Mouse (Mus musculus) intestine, postnatal 0 days (tissue): Measurements from ENCODE around the gene Raver1. TPM values are rescaled to one million over a fixed set of nuclear protein-coding genes. Genes with fewer than 3 reads are reported as not detected.

Experiments used
- ATAC-seq: fragments of 200-750 bp; cut with Nextera tagmentation; 2 replicates; pipeline ENCODE4 v1.8.0; 2017; ENCODE audit warnings: mild to moderate bottlenecking, moderate TSS enrichment, moderate library complexity
- H3K27ac ChIP-seq: fragments of 300-500 bp; sonication (generic); 2 replicates; pipeline ENCODE4 v1.5.1; 2014; ENCODE audit warnings: mild to moderate bottlenecking, low read depth, low read length, moderate library complexity
- H3K27me3 ChIP-seq: fragments of 300-500 bp; sonication (generic); replicated peaks from 2 replicates; pipeline ENCODE4 v1.6.1; 2014; ENCODE audit warnings: low read length, mixed read lengths; ENCODE audit not compliant: control insufficient read depth, insufficient read depth
- H3K36me3 ChIP-seq: fragments of 300-500 bp; sonication (generic); 2 replicates; pipeline ENCODE4 v1.6.1; 2014; ENCODE audit warnings: mild to moderate bottlenecking, moderate library complexity; ENCODE audit not compliant: control insufficient read depth, insufficient read depth
- H3K4me1 ChIP-seq: fragments of 300-500 bp; sonication (generic); replicated peaks from 2 replicates; pipeline ENCODE4 v1.6.1; 2014; ENCODE audit warnings: antibody characterized with exemption, low read length, mixed read lengths; ENCODE audit not compliant: control insufficient read depth, insufficient read depth
- H3K4me2 ChIP-seq: fragments of 300-500 bp; sonication (generic); replicated peaks from 2 replicates; pipeline ENCODE4 v1.6.1; 2014; ENCODE audit warnings: low read depth, mild to moderate bottlenecking, moderate library complexity
- H3K4me3 ChIP-seq: fragments of 300-500 bp; sonication (generic); 2 replicates; pipeline ENCODE4 v1.5.1; 2014; ENCODE audit warnings: low read depth, low read length
- H3K9ac ChIP-seq: fragments of 300-500 bp; sonication (generic); 2 replicates; pipeline ENCODE4 v1.6.1; 2014; ENCODE audit warnings: mild to moderate bottlenecking, low read depth, low read length
- H3K9me3 ChIP-seq: fragments of 300-500 bp; sonication (generic); 2 replicates; pipeline ENCODE4 v1.6.1; 2016; ENCODE audit warnings: mixed run types; ENCODE audit not compliant: control insufficient read depth
- CTCF ChIP-seq: sonication (generic); IDR thresholded peaks from 2 replicates; pipeline ENCODE4 v1.5.1; 2016; ENCODE audit warnings: low read depth, mild to moderate bottlenecking, control low read depth, antibody characterized with exemption, moderate library complexity
- WGBS: fragments of 180-500 bp; shearing (Covaris S2); extraction: QIAGEN DNeasy Blood & Tissue Kit; methylation state at CpG from one replicate; pipeline ENCODE4 v1.1.7; 2014; 5-methylcytosine and 5-hydroxymethylcytosine counted together
- polyA plus RNA-seq: library from polyadenylated mRNA; unstranded; fragments of >200 nt; fragmentation: Nextera tagmentation; extraction: Ambion mirVana; gene quantifications from 2 replicates; pipeline ENCODE4 v1.2.1, GENCODE M21; 2015

Raver1 gene
- 22.5 and 26.2 TPM in 2 replicates for polyA plus RNA-seq

DNA sequence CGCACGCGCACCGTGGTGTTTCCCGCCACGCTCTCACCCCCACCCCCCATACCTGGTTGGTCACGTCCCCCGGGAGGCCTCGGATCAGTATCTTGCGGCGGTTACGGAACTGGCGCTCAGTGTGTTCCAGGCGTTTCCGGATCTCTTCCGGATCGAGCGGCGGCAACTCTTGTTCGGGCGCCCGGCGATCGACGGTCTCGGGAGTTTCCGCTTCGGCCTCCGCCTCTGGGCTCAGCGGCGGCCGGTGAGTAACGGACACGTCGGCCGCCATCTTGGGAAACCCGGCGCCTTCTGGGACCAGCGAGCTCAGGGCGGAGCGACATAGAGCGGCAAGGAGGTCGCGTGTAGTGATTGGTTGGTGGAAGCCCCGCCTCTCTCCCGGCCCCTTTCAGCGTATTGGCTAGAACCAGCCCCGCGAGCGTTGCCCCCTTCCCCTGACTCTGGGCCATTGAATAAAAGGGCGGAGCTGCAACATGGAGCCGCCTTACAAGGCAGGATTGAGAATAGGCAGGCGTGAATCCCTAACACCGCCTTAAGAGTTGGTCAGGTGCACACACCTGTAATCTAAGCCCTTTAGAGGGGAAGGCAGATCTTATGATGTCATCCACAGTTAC lies at the start of gene Raver1, which contains the start of gene Gm38431:
Raver1 (minus strand) TSS at position 302 of the 614 bp plus-strand sequence.
Gm38431 (minus strand) TSS at position 291 of the 614 bp plus-strand sequence.
- H3K4me1 ChIP-seq = no peaks in the 10 kb centered on the region
- peak within 1 kb of the TSS; percentile 75 for H3K4me2 ChIP-seq
- peak; percentile 98 for ATAC-seq
- peak within 1 kb of the TSS; percentile 63 for H3K9ac ChIP-seq
- TF ChIP-seq CTCF = no peak
- H3K27ac ChIP-seq = peak within 1 kb of the TSS; percentile 84
- peaks cover 28% of the 10 kb centered on the region for H3K36me3 ChIP-seq
- no peaks in the 10 kb centered on the region for H3K27me3 ChIP-seq
- no peaks in the 10 kb centered on the region for H3K9me3 ChIP-seq
- peak within 1 kb of the TSS; percentile 61 for H3K4me3 ChIP-seq
- under 1% methylated on average over 54 of the region's 54 CpGs for WGBS

DNA sequence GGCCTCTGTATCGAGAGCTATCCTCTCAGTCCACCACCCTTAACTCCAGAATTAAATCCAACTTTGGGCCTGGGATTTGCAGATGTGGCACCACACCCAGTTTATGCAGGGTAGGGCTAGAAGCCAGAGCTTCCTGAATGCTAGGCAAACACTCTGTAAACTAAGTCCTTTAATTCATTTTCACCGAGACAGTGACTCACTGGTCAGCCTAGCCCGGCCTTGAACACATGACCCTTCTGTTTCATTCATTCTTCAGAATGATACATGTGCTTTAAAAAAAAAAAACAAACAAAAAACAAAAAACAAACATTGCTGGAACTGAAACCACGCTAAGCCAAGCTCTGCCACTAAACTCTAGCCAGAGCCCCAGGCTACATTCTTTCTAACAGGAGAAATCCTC lies 46.6 kb upstream of the Raver1 start:
- TF ChIP-seq CTCF = no peak
- Histone ChIP-seq H3K4me1 (no peaks in the 10 kb centered on the region), H3K36me3 (peaks cover 60% of the 10 kb centered on the region), H3K9ac (no peak overlapping the region), H3K4me3 (no peak overlapping the region), H3K9me3 (no peaks in the 10 kb centered on the region), H3K27ac (no peak overlapping the region), H3K27me3 (no peaks in the 10 kb centered on the region), H3K4me2 (no peak overlapping the region)
- 63% methylated on average over 4 of the region's 4 CpGs for WGBS
- ATAC-seq = no peak

DNA sequence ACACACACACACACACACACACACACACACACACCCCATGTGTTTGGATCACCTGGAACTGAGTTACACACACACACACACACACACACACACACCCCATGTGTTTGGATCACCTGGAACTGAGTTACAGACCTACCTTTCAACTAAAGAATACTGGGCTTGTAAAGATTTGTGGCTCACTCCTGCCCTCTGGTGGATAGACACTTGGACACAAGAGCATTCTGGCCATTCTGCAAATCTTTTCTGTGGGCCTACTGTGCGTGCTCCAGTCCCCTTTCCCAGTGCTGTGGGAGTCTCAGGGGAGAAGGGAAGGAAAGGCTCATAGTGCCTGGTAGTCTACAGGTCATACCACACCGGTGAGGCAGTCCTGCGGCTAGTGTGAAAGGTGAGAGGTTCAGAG lies 45.4 kb upstream of the Raver1 start:
- ATAC-seq = peak; percentile 28; the same call in 1 of the 2 replicates
- peak; percentile 82 for TF ChIP-seq CTCF
- H3K4me2 ChIP-seq = no peak overlapping the region
- H3K27me3 ChIP-seq = no peaks in the 10 kb centered on the region
- peaks cover 48% of the 10 kb centered on the region for H3K36me3 ChIP-seq
- H3K9ac ChIP-seq = no peak overlapping the region
- no peaks in the 10 kb centered on the region for H3K4me1 ChIP-seq
- H3K9me3 ChIP-seq = no peaks in the 10 kb centered on the region
- H3K4me3 ChIP-seq = no peak overlapping the region
- WGBS = 51% methylated on average over 3 of the region's 3 CpGs
- H3K27ac ChIP-seq = no peak overlapping the region

DNA sequence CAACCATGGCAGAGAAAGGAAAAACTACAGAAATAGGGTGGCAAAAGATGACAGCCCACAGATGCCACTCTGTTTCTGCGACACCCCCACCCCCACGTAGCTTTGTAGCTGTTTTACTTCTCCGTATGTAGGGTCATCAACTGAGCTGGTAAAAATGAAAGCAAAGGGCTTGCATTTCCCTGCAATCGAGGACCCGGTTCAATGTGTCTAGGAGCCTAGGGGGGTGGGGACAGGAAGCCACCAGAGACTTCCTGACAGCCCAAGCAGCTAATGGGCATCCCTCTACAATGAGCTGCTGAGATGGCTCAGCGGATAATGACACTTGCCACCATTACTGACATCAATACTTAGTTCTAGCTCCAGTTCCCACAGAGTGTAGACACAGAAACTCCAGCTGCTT lies 44.6 kb upstream of the Raver1 start:
- Histone ChIP-seq H3K9me3 (no peaks in the 10 kb centered on the region), H3K4me2 (no peak overlapping the region), H3K27ac (no peak overlapping the region), H3K36me3 (peaks cover 40% of the 10 kb centered on the region), H3K4me1 (no peaks in the 10 kb centered on the region), H3K4me3 (no peak overlapping the region), H3K9ac (no peak overlapping the region), H3K27me3 (no peaks in the 10 kb centered on the region)
- WGBS = 71% methylated on average over 6 of the region's 6 CpGs
- ATAC-seq = no peak
- no peak for TF ChIP-seq CTCF

DNA sequence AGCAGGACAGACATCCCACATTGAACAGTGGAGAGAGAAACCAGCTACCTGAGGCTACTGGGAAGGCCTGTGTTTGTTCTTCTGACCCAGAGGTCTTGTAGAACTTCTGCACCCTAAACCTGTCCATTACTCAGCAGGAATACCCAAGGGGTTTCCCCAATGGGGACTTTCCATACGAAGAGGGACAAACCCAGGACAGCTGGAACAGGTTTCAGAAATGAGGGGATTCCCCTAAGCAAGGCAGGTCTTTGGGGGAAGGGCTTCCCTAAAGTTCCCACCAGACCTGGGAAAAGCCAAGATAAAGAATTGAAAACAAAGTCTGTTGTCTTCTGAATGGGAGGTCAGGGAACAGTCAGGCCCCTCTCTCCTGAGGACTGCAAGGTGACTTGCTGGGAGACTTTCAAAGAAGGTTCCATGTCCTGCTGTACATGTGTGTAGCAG lies 44.2 kb upstream of the Raver1 start:
- Histone ChIP-seq H3K9me3 (no peaks in the 10 kb centered on the region), H3K9ac (no peak overlapping the region), H3K4me3 (no peak overlapping the region), H3K4me2 (no peak overlapping the region), H3K27me3 (no peaks in the 10 kb centered on the region), H3K36me3 (peaks cover 35% of the 10 kb centered on the region), H3K4me1 (no peaks in the 10 kb centered on the region), H3K27ac (no peak overlapping the region)
- TF ChIP-seq CTCF = no peak
- WGBS = 71% methylated on average over 1 of the region's 1 CpGs
- ATAC-seq = no peak

DNA sequence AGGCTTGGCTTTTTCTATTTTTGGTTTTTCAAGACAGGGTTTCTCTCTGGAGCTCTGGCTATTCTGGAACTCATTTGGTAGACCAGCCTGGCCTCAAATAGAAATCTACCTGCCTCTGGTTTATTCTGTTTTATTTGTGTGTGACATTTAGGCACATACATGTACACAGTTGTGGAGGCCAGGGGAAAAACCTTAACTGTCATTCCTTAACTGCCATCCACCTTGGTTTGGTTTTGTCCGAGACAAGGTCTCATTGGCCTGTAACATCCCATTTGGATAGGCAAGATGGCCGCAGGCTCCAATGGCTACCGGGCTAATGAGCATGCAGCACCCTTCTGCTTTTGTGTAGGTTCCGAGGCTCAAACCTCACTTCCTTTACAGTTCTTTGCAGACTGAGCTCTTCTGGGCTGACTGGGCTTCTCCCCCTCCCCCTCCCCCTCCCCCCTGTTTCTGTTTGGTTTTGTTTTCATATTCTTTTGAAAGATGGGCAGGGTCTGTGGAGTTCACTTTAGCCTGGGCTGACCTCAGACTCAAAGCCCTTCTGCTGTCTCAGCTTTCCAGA lies 43.6 kb upstream of the Raver1 start:
- Histone ChIP-seq H3K9me3 (no peaks in the 10 kb centered on the region), H3K27ac (no peak overlapping the region), H3K9ac (no peak overlapping the region), H3K36me3 (peaks cover 30% of the 10 kb centered on the region), H3K4me3 (no peak overlapping the region), H3K27me3 (no peaks in the 10 kb centered on the region), H3K4me1 (no peaks in the 10 kb centered on the region), H3K4me2 (no peak overlapping the region)
- no peak for TF ChIP-seq CTCF
- no peak for ATAC-seq
- 73% methylated on average over 4 of the region's 4 CpGs for WGBS
